Mouse (Mus musculus) spleen, adult 2 months (tissue): ENCODE data around the gene Anapc15.
"Not testable (repeated sequence)": the region's sequence is repeated elsewhere in the genome, so short reads cannot be mapped to it uniquely, and the experiment has no call there.

Experiments used
- CTCF ChIP-seq: fragments of 200-500 bp; IDR thresholded peaks from 2 replicates; pipeline ENCODE4 v1.5.1; 2011; ENCODE audit warnings: mild to moderate bottlenecking, inconsistent platforms; ENCODE audit not compliant: insufficient read depth, insufficient read length, insufficient replicate concordance; ENCODE audit errors: extremely low read depth
- POLR2A ChIP-seq: fragments of 200-500 bp; IDR thresholded peaks from 2 replicates; pipeline ENCODE4 v1.6.1; 2011; ENCODE audit warnings: low read depth, low read length, inconsistent platforms

GRCm38 (mm10) chr7:101925892-101926291, 62.4 kb downstream of the Anapc15 start:
- not testable (repeated sequence) for TF ChIP-seq CTCF, POLR2A
